Mouse (Mus musculus): ENCODE measurements around the gene Tex30. TPM values are rescaled to one million over a fixed set of nuclear protein-coding genes. Genes with fewer than 3 reads are reported as not detected.

The Tex30 gene
- polyA plus RNA-seq (2014; fragmentation: Nextera tagmentation; extraction: Ambion mirVana): 81.8 and 82.9 TPM in 2 replicates

- H3K27me3 ChIP-seq (ENCODE audit: control insufficient read depth, insufficient read depth, low read length): no peaks in the 10 kb centered on the region
- WGBS (ENCODE audit: insufficient replicate concordance): under 1% methylated on average over 47 of the region's 55 CpGs
- no peaks in the 10 kb centered on the region for H3K9me3 ChIP-seq (replicated peaks; ENCODE audit: control insufficient read depth, low read length)
- H3K36me3 ChIP-seq (ENCODE audit: control insufficient read depth, insufficient read depth, low read length): peaks cover 5% of the 10 kb centered on the region; the same call in 1 of the 2 replicates
- peak within 1 kb of the TSS; percentile 71 for H3K4me2 ChIP-seq
- H3K9ac ChIP-seq (ENCODE audit: low read depth, low read length): peak within 1 kb of the TSS; percentile 83
- peaks cover 4% of the 10 kb centered on the region; the same call in 1 of the 2 replicates for H3K4me1 ChIP-seq (ENCODE audit: control insufficient read depth, insufficient read depth, low read length)
- H3K27ac ChIP-seq (ENCODE audit: low read depth, low read length): peak within 1 kb of the TSS; percentile 95
- peak within 1 kb of the TSS; percentile 77 for H3K4me3 ChIP-seq (ENCODE audit: low read depth, low read length)
- ATAC-seq (replicated peaks; ENCODE audit: insufficient number of reproducible peaks, low FRiP score, low TSS enrichment): peak; percentile 94
Observed at GRCm38 (mm10) chr1:44102259-44102717, at the start of gene Tex30. Tex30 (minus strand) TSS chr1:44102441.

GRCm38 (mm10) chr1:44148706-44149105 is 46.5 kb upstream of the Tex30 start:
- Histone ChIP-seq H3K9ac (ENCODE audit: low read depth, low read length) (peak overlapping the region; percentile 90; the same call in 1 of the 2 replicates), H3K36me3 (ENCODE audit: control insufficient read depth, insufficient read depth, low read length) (no peaks in the 10 kb centered on the region), H3K9me3 (replicated peaks; ENCODE audit: control insufficient read depth, low read length) (no peaks in the 10 kb centered on the region), H3K4me1 (ENCODE audit: control insufficient read depth, insufficient read depth, low read length) (0 out of 2 replicates have a peak, but pooled peaks cover 3% of the 10 kb centered on the region), H3K4me2 (peak overlapping the region; percentile 63), H3K27ac (ENCODE audit: low read depth, low read length) (no peak overlapping the region), H3K4me3 (ENCODE audit: low read depth, low read length) (peak overlapping the region; percentile 85), H3K27me3 (ENCODE audit: control insufficient read depth, insufficient read depth, low read length) (no peaks in the 10 kb centered on the region)
- 53% methylated on average over 6 of the region's 6 CpGs for WGBS (ENCODE audit: insufficient replicate concordance)
- ATAC-seq (replicated peaks; ENCODE audit: insufficient number of reproducible peaks, low FRiP score, low TSS enrichment): no peak

GRCm38 (mm10) chr1:44147563-44148381 is 45.5 kb upstream of the Tex30 start, which contains the start of gene Ercc5:
Ercc5 (plus strand) TSS chr1:44147744.
- WGBS (ENCODE audit: insufficient replicate concordance): under 1% methylated on average over 66 of the region's 66 CpGs

GRCm38 (mm10) chr1:44142747-44143146 is 40.5 kb upstream of the Tex30 start:
- Histone ChIP-seq H3K4me2 (no peak overlapping the region), H3K9ac (ENCODE audit: low read depth, low read length) (no peak overlapping the region), H3K4me3 (ENCODE audit: low read depth, low read length) (no peak overlapping the region), H3K9me3 (replicated peaks; ENCODE audit: control insufficient read depth, low read length) (no peaks in the 10 kb centered on the region), H3K36me3 (ENCODE audit: control insufficient read depth, insufficient read depth, low read length) (peaks cover 8% of the 10 kb centered on the region; the same call in 1 of the 2 replicates), H3K27ac (ENCODE audit: low read depth, low read length) (no peak overlapping the region), H3K27me3 (ENCODE audit: control insufficient read depth, insufficient read depth, low read length) (no peaks in the 10 kb centered on the region), H3K4me1 (ENCODE audit: control insufficient read depth, insufficient read depth, low read length) (no peaks in the 10 kb centered on the region)
- no peak for ATAC-seq (replicated peaks; ENCODE audit: insufficient number of reproducible peaks, low FRiP score, low TSS enrichment)
- WGBS (ENCODE audit: insufficient replicate concordance): 87% methylated on average over 5 of the region's 5 CpGs

More at GRCm38 (mm10) chr1:44147563-44148381, 45.5 kb upstream of the Tex30 start, which contains the start of gene Ercc5:
- H3K27ac ChIP-seq (ENCODE audit: low read depth, low read length): peak within 1 kb of the TSS; percentile 95
- 0 out of 2 replicates have a peak, but pooled peaks cover 3% of the 10 kb centered on the region for H3K4me1 ChIP-seq (ENCODE audit: control insufficient read depth, insufficient read depth, low read length)
- H3K9ac ChIP-seq (ENCODE audit: low read depth, low read length): peak within 1 kb of the TSS; percentile 90
- peaks cover 4% of the 10 kb centered on the region; the same call in 1 of the 2 replicates for H3K36me3 ChIP-seq (ENCODE audit: control insufficient read depth, insufficient read depth, low read length)
- peak within 1 kb of the TSS; percentile 85 for H3K4me3 ChIP-seq (ENCODE audit: low read depth, low read length)
- no peaks in the 10 kb centered on the region for H3K9me3 ChIP-seq (replicated peaks; ENCODE audit: control insufficient read depth, low read length)
- ATAC-seq (replicated peaks; ENCODE audit: insufficient number of reproducible peaks, low FRiP score, low TSS enrichment): peak; percentile 92
- peak within 1 kb of the TSS; percentile 63 for H3K4me2 ChIP-seq
- no peaks in the 10 kb centered on the region for H3K27me3 ChIP-seq (ENCODE audit: control insufficient read depth, insufficient read depth, low read length)

- Histone ChIP-seq H3K9me3 (replicated peaks; ENCODE audit: control insufficient read depth, low read length) (no peaks in the 10 kb centered on the region), H3K4me1 (ENCODE audit: control insufficient read depth, insufficient read depth, low read length) (no peaks in the 10 kb centered on the region), H3K36me3 (ENCODE audit: control insufficient read depth, insufficient read depth, low read length) (peaks cover 8% of the 10 kb centered on the region; the same call in 1 of the 2 replicates), H3K9ac (ENCODE audit: low read depth, low read length) (no peak overlapping the region), H3K27me3 (ENCODE audit: control insufficient read depth, insufficient read depth, low read length) (no peaks in the 10 kb centered on the region), H3K27ac (ENCODE audit: low read depth, low read length) (no peak overlapping the region), H3K4me3 (ENCODE audit: low read depth, low read length) (no peak overlapping the region), H3K4me2 (no peak overlapping the region)
- 71% methylated on average over 4 of the region's 4 CpGs for WGBS (ENCODE audit: insufficient replicate concordance)
- ATAC-seq (replicated peaks; ENCODE audit: insufficient number of reproducible peaks, low FRiP score, low TSS enrichment): no peak
Observed at GRCm38 (mm10) chr1:44140232-44140631, 38.0 kb upstream of the Tex30 start.

GRCm38 (mm10) chr1:44129929-44130581 is 27.8 kb upstream of the Tex30 start:
- H3K4me2 ChIP-seq: no peak overlapping the region
- H3K9me3 ChIP-seq (replicated peaks; ENCODE audit: control insufficient read depth, low read length): no peaks in the 10 kb centered on the region
- H3K9ac ChIP-seq (ENCODE audit: low read depth, low read length): no peak overlapping the region
- H3K36me3 ChIP-seq (ENCODE audit: control insufficient read depth, insufficient read depth, low read length): 0 out of 2 replicates have a peak, but pooled peaks cover 5% of the 10 kb centered on the region
- H3K27me3 ChIP-seq (ENCODE audit: control insufficient read depth, insufficient read depth, low read length): no peaks in the 10 kb centered on the region
- no peak overlapping the region for H3K27ac ChIP-seq (ENCODE audit: low read depth, low read length)
- no peak for ATAC-seq (replicated peaks; ENCODE audit: insufficient number of reproducible peaks, low FRiP score, low TSS enrichment)
- no peaks in the 10 kb centered on the region for H3K4me1 ChIP-seq (ENCODE audit: control insufficient read depth, insufficient read depth, low read length)
- WGBS (ENCODE audit: insufficient replicate concordance): 57% methylated on average over 4 of the region's 4 CpGs
- H3K4me3 ChIP-seq (ENCODE audit: low read depth, low read length): no peak overlapping the region

- no peak overlapping the region for H3K4me3 ChIP-seq (ENCODE audit: low read depth, low read length)
- no peaks in the 10 kb centered on the region for H3K27me3 ChIP-seq (ENCODE audit: control insufficient read depth, insufficient read depth, low read length)
- no peak overlapping the region for H3K4me2 ChIP-seq
- no peaks in the 10 kb centered on the region for H3K9me3 ChIP-seq (replicated peaks; ENCODE audit: control insufficient read depth, low read length)
- ATAC-seq (replicated peaks; ENCODE audit: insufficient number of reproducible peaks, low FRiP score, low TSS enrichment): no peak
- no peaks in the 10 kb centered on the region for H3K4me1 ChIP-seq (ENCODE audit: control insufficient read depth, insufficient read depth, low read length)
- no peaks in the 10 kb centered on the region for H3K36me3 ChIP-seq (ENCODE audit: control insufficient read depth, insufficient read depth, low read length)
- H3K27ac ChIP-seq (ENCODE audit: low read depth, low read length): no peak overlapping the region
- H3K9ac ChIP-seq (ENCODE audit: low read depth, low read length): no peak overlapping the region
- whole genome bisulfite sequencing (ENCODE audit: insufficient replicate concordance): 95% methylated on average over 4 of the region's 4 CpGs
Observed at GRCm38 (mm10) chr1:44125590-44125989, 23.3 kb upstream of the Tex30 start.

- Histone ChIP-seq H3K9ac (ENCODE audit: low read depth, low read length) (no peak overlapping the region), H3K9me3 (replicated peaks; ENCODE audit: control insufficient read depth, low read length) (no peaks in the 10 kb centered on the region), H3K27me3 (ENCODE audit: control insufficient read depth, insufficient read depth, low read length) (no peaks in the 10 kb centered on the region), H3K4me3 (ENCODE audit: low read depth, low read length) (no peak overlapping the region), H3K4me2 (no peak overlapping the region), H3K27ac (ENCODE audit: low read depth, low read length) (no peak overlapping the region), H3K4me1 (ENCODE audit: control insufficient read depth, insufficient read depth, low read length) (no peaks in the 10 kb centered on the region), H3K36me3 (ENCODE audit: control insufficient read depth, insufficient read depth, low read length) (no peaks in the 10 kb centered on the region)
- WGBS (ENCODE audit: insufficient replicate concordance): 78% methylated on average over 3 of the region's 3 CpGs
- ATAC-seq (replicated peaks; ENCODE audit: insufficient number of reproducible peaks, low FRiP score, low TSS enrichment): no peak
Observed at GRCm38 (mm10) chr1:44122256-44122655, 20.0 kb upstream of the Tex30 start.

Data from heart, embryonic 11.5 days (tissue).